Comparison of ENCODE assay signal across 8 mouse cellular contexts in genomic region chr8:94994006-94994405, GRCm38 (mm10). TPM values are rescaled to one million over a fixed set of nuclear protein-coding genes. Genes with fewer than 3 reads are reported as not detected.
A peak's percentile ranks its signal among the peaks of the same experiment; 100 is the strongest.
DNase-seq lines count a peak whose midpoint lies in the region; ATAC-seq lines count a peak whose summit lies in the region.

No protein-coding gene starts in this region.

- H3K27me3 ChIP-seq in forebrain, embryonic 10.5 days (ENCODE audit: poor library complexity, severe bottlenecking): no peaks in the 10 kb centered on the region
- no peaks in the 10 kb centered on the region for H3K27me3 ChIP-seq in hindbrain, embryonic 10.5 days (ENCODE audit: insufficient read depth, poor library complexity, severe bottlenecking)
- H3K27me3 ChIP-seq in midbrain, embryonic 13.5 days: no peaks in the 10 kb centered on the region

- H3K9me3 ChIP-seq in forebrain, embryonic 10.5 days: no peaks in the 10 kb centered on the region
- H3K9me3 ChIP-seq in hindbrain, embryonic 10.5 days: no peaks in the 10 kb centered on the region
- no peaks in the 10 kb centered on the region for H3K9me3 ChIP-seq in midbrain, embryonic 13.5 days

- peak overlapping the region; percentile 98 for H3K4me2 ChIP-seq in midbrain, embryonic 13.5 days (replicated peaks)

- H3K36me3 ChIP-seq in forebrain, embryonic 10.5 days (replicated peaks): peaks cover 19% of the 10 kb centered on the region
- peaks cover 14% of the 10 kb centered on the region; the same call in 1 of the 2 replicates for H3K36me3 ChIP-seq in hindbrain, embryonic 10.5 days
- no peaks in the 10 kb centered on the region for H3K36me3 ChIP-seq in midbrain, embryonic 13.5 days

- peaks cover 88% of the 10 kb centered on the region for H3K4me1 ChIP-seq in forebrain, embryonic 10.5 days
- H3K4me1 ChIP-seq in hindbrain, embryonic 10.5 days (replicated peaks): peaks cover 88% of the 10 kb centered on the region
- H3K4me1 ChIP-seq in midbrain, embryonic 13.5 days (replicated peaks): peaks cover 65% of the 10 kb centered on the region

- under 1% methylated on average over 14 of the region's 14 CpGs for WGBS in forebrain, embryonic 10.5 days
- 4% methylated on average over 14 of the region's 14 CpGs for WGBS in hindbrain, embryonic 10.5 days
- 0% methylated on average over 13 of the region's 14 CpGs for WGBS in midbrain, embryonic 13.5 days

- peak; percentile 59 for DNase-seq in ovary, adult 18-20 months (ENCODE audit: low spot score)
- DNase-seq in ovary, postnatal 14 days (ENCODE audit: low spot score): no peak
- DNase-seq in forebrain, embryonic 10.5 days (ENCODE audit: extremely low spot score, low spot score): peak; percentile 95
- DNase-seq in hindbrain, embryonic 10.5 days (ENCODE audit: low spot score): peak; percentile 95
- DNase-seq in layer of hippocampus, postnatal 36 days: peak; percentile 79 to 82
- peak; percentile 39 for DNase-seq in testis, postnatal 14 days (ENCODE audit: low spot score)

- H3K4me3 ChIP-seq in forebrain, embryonic 10.5 days: peak overlapping the region; percentile 62
- H3K4me3 ChIP-seq in hindbrain, embryonic 10.5 days: peak overlapping the region; percentile 61
- peak overlapping the region; percentile 71 for H3K4me3 ChIP-seq in midbrain, embryonic 13.5 days (replicated peaks)

- H3K27ac ChIP-seq in forebrain, embryonic 10.5 days: peak overlapping the region; percentile 96
- H3K27ac ChIP-seq in hindbrain, embryonic 10.5 days: peak overlapping the region; percentile 98
- H3K27ac ChIP-seq in midbrain, embryonic 13.5 days: peak overlapping the region; percentile 96

- ATAC-seq in midbrain, embryonic 13.5 days: peak; percentile 91
- no peak for ATAC-seq in megakaryocyte progenitor cell, adult 5-6 weeks (replicated peaks; ENCODE audit: poor library complexity)

- H3K9ac ChIP-seq in midbrain, embryonic 13.5 days (replicated peaks): peak overlapping the region; percentile 97

RNA-seq across cellular contexts. Expression of gene Adgrg1, which starts 19.5 kb away (rescaled TPM):
- polyA plus RNA-seq in forebrain, embryonic 10.5 days (2016; fragmentation: Nextera tagmentation; extraction: Ambion mirVana): 94.8 and 107 TPM in 2 replicates
- polyA plus RNA-seq in hindbrain, embryonic 10.5 days (2016; fragmentation: Nextera tagmentation; extraction: Ambion mirVana): 101 and 186 TPM in 2 replicates
- 100 to 1,000 TPM in 1 of 2 experiments, 10 to 100 TPM in 1; 79.5 to 104 TPM for total RNA-seq in layer of hippocampus, postnatal 36 days (2021)
- 189 and 212 TPM in 2 replicates for polyA plus RNA-seq in midbrain, embryonic 13.5 days (2015; fragmentation: Nextera tagmentation; extraction: Ambion mirVana)
- 88.4 and 140 TPM in 2 replicates for total RNA-seq in megakaryocyte progenitor cell, adult 5-6 weeks (2015)
- total RNA-seq in megakaryocyte progenitor cell, adult 5-6 weeks (2017): 48.8 and 85.6 TPM in 2 replicates

RNA-seq across cellular contexts. Expression of gene Adgrg3, which starts 23.5 kb away (rescaled TPM):
- 4.9 and 5.2 TPM in 2 replicates for polyA plus RNA-seq in forebrain, embryonic 10.5 days (2016; fragmentation: Nextera tagmentation; extraction: Ambion mirVana)
- polyA plus RNA-seq in hindbrain, embryonic 10.5 days (2016; fragmentation: Nextera tagmentation; extraction: Ambion mirVana): 3.2 and 3.5 TPM in 2 replicates
- total RNA-seq in layer of hippocampus, postnatal 36 days (2021): under 1 TPM; 0.17 to 0.66 TPM
- polyA plus RNA-seq in midbrain, embryonic 13.5 days (2015; fragmentation: Nextera tagmentation; extraction: Ambion mirVana): 0.96 and 1.3 TPM in 2 replicates
- total RNA-seq in megakaryocyte progenitor cell, adult 5-6 weeks (2015): 106 and 111 TPM in 2 replicates
- 178 and 215 TPM in 2 replicates for total RNA-seq in megakaryocyte progenitor cell, adult 5-6 weeks (2017)
